Mouse (Mus musculus): ENCODE data around the gene Ociad1. TPM values are rescaled to one million over a fixed set of nuclear protein-coding genes. Genes with fewer than 3 reads are reported as not detected.

The Ociad1 gene
- polyA plus RNA-seq, 1 experiment from 2014 or later: 148 TPM

GRCm38 (mm10) chr5:73274941-73275340, 17.6 kb upstream of the Ociad1 start:
- no peak for ATAC-seq (replicated peaks; ENCODE audit: low FRiP score, low TSS enrichment, low read depth)
- Histone ChIP-seq H3K9me3 (ENCODE audit: control insufficient read depth, low read length) (no peaks in the 10 kb centered on the region), H3K36me3 (ENCODE audit: control insufficient read depth, insufficient read depth, low read length) (no peaks in the 10 kb centered on the region), H3K27me3 (replicated peaks; ENCODE audit: control insufficient read depth, insufficient read depth, low read length) (no peaks in the 10 kb centered on the region), H3K9ac (ENCODE audit: low read length) (no peak overlapping the region), H3K4me3 (ENCODE audit: low read depth, low read length) (no peak overlapping the region), H3K27ac (ENCODE audit: low read depth) (no peak overlapping the region), H3K4me1 (replicated peaks; ENCODE audit: control insufficient read depth, insufficient read depth, low read length) (peaks cover 7% of the 10 kb centered on the region), H3K4me2 (ENCODE audit: low read length) (no peak overlapping the region)
- WGBS: 83% methylated on average over 2 of the region's 2 CpGs
- no peak for DNase-seq (ENCODE audit: low spot score)

GRCm38 (mm10) chr5:73279190-73279589, 13.4 kb upstream of the Ociad1 start:
- no peak for ATAC-seq (replicated peaks; ENCODE audit: low FRiP score, low TSS enrichment, low read depth)
- no peak overlapping the region for H3K4me2 ChIP-seq (ENCODE audit: low read length)
- H3K9ac ChIP-seq (ENCODE audit: low read length): no peak overlapping the region

GRCm38 (mm10) chr5:73279732-73280566, 12.6 kb upstream of the Ociad1 start:
- ATAC-seq (replicated peaks; ENCODE audit: low FRiP score, low TSS enrichment, low read depth): no peak

More at GRCm38 (mm10) chr5:73279190-73279589, 13.4 kb upstream of the Ociad1 start:
- DNase-seq (ENCODE audit: low spot score): no peak
- Histone ChIP-seq H3K27me3 (replicated peaks; ENCODE audit: control insufficient read depth, insufficient read depth, low read length) (no peaks in the 10 kb centered on the region), H3K36me3 (ENCODE audit: control insufficient read depth, insufficient read depth, low read length) (no peaks in the 10 kb centered on the region), H3K27ac (ENCODE audit: low read depth) (no peak overlapping the region), H3K4me1 (replicated peaks; ENCODE audit: control insufficient read depth, insufficient read depth, low read length) (peaks cover 8% of the 10 kb centered on the region), H3K4me3 (ENCODE audit: low read depth, low read length) (no peak overlapping the region), H3K9me3 (ENCODE audit: control insufficient read depth, low read length) (no peaks in the 10 kb centered on the region)
- WGBS: 45% methylated on average over 10 of the region's 10 CpGs

GRCm38 (mm10) chr5:73280567-73280850, 12.1 kb upstream of the Ociad1 start:
- Histone ChIP-seq H3K4me3 (ENCODE audit: low read depth, low read length) (no peak overlapping the region), H3K27ac (ENCODE audit: low read depth) (no peak overlapping the region), H3K4me1 (replicated peaks; ENCODE audit: control insufficient read depth, insufficient read depth, low read length) (peaks cover 8% of the 10 kb centered on the region), H3K9ac (ENCODE audit: low read length) (no peak overlapping the region), H3K4me2 (ENCODE audit: low read length) (no peak overlapping the region), H3K36me3 (ENCODE audit: control insufficient read depth, insufficient read depth, low read length) (no peaks in the 10 kb centered on the region), H3K9me3 (ENCODE audit: control insufficient read depth, low read length) (no peaks in the 10 kb centered on the region), H3K27me3 (replicated peaks; ENCODE audit: control insufficient read depth, insufficient read depth, low read length) (no peaks in the 10 kb centered on the region)
- ATAC-seq (replicated peaks; ENCODE audit: low FRiP score, low TSS enrichment, low read depth): no peak
- no peak for DNase-seq (ENCODE audit: low spot score)
- WGBS: 52% methylated on average over 4 of the region's 4 CpGs

More at GRCm38 (mm10) chr5:73279732-73280566, 12.6 kb upstream of the Ociad1 start:
- whole genome bisulfite sequencing: 35% methylated on average over 4 of the region's 4 CpGs
- no peak overlapping the region for H3K27ac ChIP-seq (ENCODE audit: low read depth)
- no peak overlapping the region for H3K4me3 ChIP-seq (ENCODE audit: low read depth, low read length)
- H3K9ac ChIP-seq (ENCODE audit: low read length): no peak overlapping the region
- H3K27me3 ChIP-seq (replicated peaks; ENCODE audit: control insufficient read depth, insufficient read depth, low read length): no peaks in the 10 kb centered on the region
- H3K36me3 ChIP-seq (ENCODE audit: control insufficient read depth, insufficient read depth, low read length): no peaks in the 10 kb centered on the region
- no peak for DNase-seq (ENCODE audit: low spot score)
- no peaks in the 10 kb centered on the region for H3K9me3 ChIP-seq (ENCODE audit: control insufficient read depth, low read length)
- H3K4me1 ChIP-seq (replicated peaks; ENCODE audit: control insufficient read depth, insufficient read depth, low read length): peaks cover 8% of the 10 kb centered on the region
- H3K4me2 ChIP-seq (ENCODE audit: low read length): no peak overlapping the region

- Histone ChIP-seq H3K4me1 (replicated peaks; ENCODE audit: control insufficient read depth, insufficient read depth, low read length) (peaks cover 8% of the 10 kb centered on the region), H3K9ac (ENCODE audit: low read length) (no peak overlapping the region), H3K36me3 (ENCODE audit: control insufficient read depth, insufficient read depth, low read length) (no peaks in the 10 kb centered on the region), H3K27me3 (replicated peaks; ENCODE audit: control insufficient read depth, insufficient read depth, low read length) (no peaks in the 10 kb centered on the region), H3K4me2 (ENCODE audit: low read length) (no peak overlapping the region), H3K27ac (ENCODE audit: low read depth) (no peak overlapping the region), H3K4me3 (ENCODE audit: low read depth, low read length) (no peak overlapping the region), H3K9me3 (ENCODE audit: control insufficient read depth, low read length) (no peaks in the 10 kb centered on the region)
- peak; percentile 40 for DNase-seq (ENCODE audit: low spot score)
- ATAC-seq (replicated peaks; ENCODE audit: low FRiP score, low TSS enrichment, low read depth): no peak
These were observed 8.5 kb upstream of the Ociad1 start for GRCm38 (mm10) chr5:73284046-73284445.

GRCm38 (mm10) chr5:73285470-73285978, 7.1 kb upstream of the Ociad1 start:
- WGBS: 79% methylated on average over 3 of the region's 3 CpGs
- Histone ChIP-seq H3K36me3 (ENCODE audit: control insufficient read depth, insufficient read depth, low read length) (no peaks in the 10 kb centered on the region), H3K27me3 (replicated peaks; ENCODE audit: control insufficient read depth, insufficient read depth, low read length) (no peaks in the 10 kb centered on the region), H3K4me1 (replicated peaks; ENCODE audit: control insufficient read depth, insufficient read depth, low read length) (no peaks in the 10 kb centered on the region), H3K9me3 (ENCODE audit: control insufficient read depth, low read length) (no peaks in the 10 kb centered on the region), H3K27ac (ENCODE audit: low read depth) (no peak overlapping the region), H3K9ac (ENCODE audit: low read length) (no peak overlapping the region), H3K4me3 (ENCODE audit: low read depth, low read length) (no peak overlapping the region), H3K4me2 (ENCODE audit: low read length) (no peak overlapping the region)
- ATAC-seq (replicated peaks; ENCODE audit: low FRiP score, low TSS enrichment, low read depth) (no peak), DNase-seq (ENCODE audit: low spot score) (peak; percentile 9)

GRCm38 (mm10) chr5:73286603-73287002, 6.0 kb upstream of the Ociad1 start:
- H3K27me3 ChIP-seq (replicated peaks; ENCODE audit: control insufficient read depth, insufficient read depth, low read length): no peaks in the 10 kb centered on the region
- WGBS: 85% methylated on average over 5 of the region's 5 CpGs
- DNase-seq (ENCODE audit: low spot score) (no peak), ATAC-seq (replicated peaks; ENCODE audit: low FRiP score, low TSS enrichment, low read depth) (no peak)
- no peak overlapping the region for H3K4me2 ChIP-seq (ENCODE audit: low read length)
- H3K27ac ChIP-seq (ENCODE audit: low read depth): no peak overlapping the region
- no peaks in the 10 kb centered on the region for H3K9me3 ChIP-seq (ENCODE audit: control insufficient read depth, low read length)
- H3K9ac ChIP-seq (ENCODE audit: low read length): no peak overlapping the region
- no peak overlapping the region for H3K4me3 ChIP-seq (ENCODE audit: low read depth, low read length)
- no peaks in the 10 kb centered on the region for H3K4me1 ChIP-seq (replicated peaks; ENCODE audit: control insufficient read depth, insufficient read depth, low read length)
- H3K36me3 ChIP-seq (ENCODE audit: control insufficient read depth, insufficient read depth, low read length): no peaks in the 10 kb centered on the region

- WGBS: 67% methylated on average over 2 of the region's 2 CpGs
These were observed 2.7 kb upstream of the Ociad1 start for GRCm38 (mm10) chr5:73289900-73290299.

GRCm38 (mm10) chr5:73293458-73293827, 859 bp downstream of the Ociad1 start:
- 0 out of 2 replicates have a peak, but pooled peaks cover 4% of the 10 kb centered on the region for H3K4me1 ChIP-seq (replicated peaks; ENCODE audit: control insufficient read depth, insufficient read depth, low read length)
- no peak for DNase-seq (ENCODE audit: low spot score)
- peak overlapping the region; percentile 94 for H3K4me3 ChIP-seq (ENCODE audit: low read depth, low read length)
- WGBS: 9% methylated on average over 8 of the region's 8 CpGs
- no peaks in the 10 kb centered on the region for H3K9me3 ChIP-seq (ENCODE audit: control insufficient read depth, low read length)
- 0 out of 2 replicates have a peak overlapping the region, but pooled peaks have one; percentile 90 for H3K27ac ChIP-seq (ENCODE audit: low read depth)
- H3K9ac ChIP-seq (ENCODE audit: low read length): peak overlapping the region; percentile 96
- H3K4me2 ChIP-seq (ENCODE audit: low read length): peak overlapping the region; percentile 60
- no peaks in the 10 kb centered on the region for H3K27me3 ChIP-seq (replicated peaks; ENCODE audit: control insufficient read depth, insufficient read depth, low read length)
- H3K36me3 ChIP-seq (ENCODE audit: control insufficient read depth, insufficient read depth, low read length): peaks cover 36% of the 10 kb centered on the region
- no peak for ATAC-seq (replicated peaks; ENCODE audit: low FRiP score, low TSS enrichment, low read depth)

More at GRCm38 (mm10) chr5:73289900-73290299, 2.7 kb upstream of the Ociad1 start:
- Histone ChIP-seq H3K4me3 (ENCODE audit: low read depth, low read length) (no peak overlapping the region), H3K4me2 (ENCODE audit: low read length) (no peak overlapping the region), H3K27me3 (replicated peaks; ENCODE audit: control insufficient read depth, insufficient read depth, low read length) (no peaks in the 10 kb centered on the region), H3K36me3 (ENCODE audit: control insufficient read depth, insufficient read depth, low read length) (peaks cover 4% of the 10 kb centered on the region), H3K27ac (ENCODE audit: low read depth) (no peak overlapping the region), H3K4me1 (replicated peaks; ENCODE audit: control insufficient read depth, insufficient read depth, low read length) (0 out of 2 replicates have a peak, but pooled peaks cover 4% of the 10 kb centered on the region), H3K9ac (ENCODE audit: low read length) (no peak overlapping the region), H3K9me3 (ENCODE audit: control insufficient read depth, low read length) (no peaks in the 10 kb centered on the region)
- ATAC-seq (replicated peaks; ENCODE audit: low FRiP score, low TSS enrichment, low read depth): no peak
- DNase-seq (ENCODE audit: low spot score): no peak

Data from intestine, embryonic 14.5 days (tissue).